Mouse (Mus musculus): ENCODE measurements around the gene Fbxl21. TPM values are rescaled to one million over a fixed set of nuclear protein-coding genes. Genes with fewer than 3 reads are reported as not detected.

Fbxl21 gene
- polyA plus RNA-seq, 1 experiment from 2014 or later, result 0.54 TPM

GRCm38 (mm10) chr13:56500132-56500531 lies 22.1 kb upstream of the Fbxl21 start:
- WGBS (ENCODE audit: insufficient replicate concordance), result 50% methylated on average over 3 of the region's 3 CpGs
- no peak overlapping the region for H3K4me2 ChIP-seq (ENCODE audit: low read depth, low read length)

GRCm38 (mm10) chr13:56500636-56501035 lies 21.6 kb upstream of the Fbxl21 start:
- ATAC-seq (ENCODE audit: low read depth), result no peak
- H3K9ac ChIP-seq (ENCODE audit: low read depth, low read length), result no peak overlapping the region
- H3K4me3 ChIP-seq (ENCODE audit: low read depth, low read length), result no peak overlapping the region
- WGBS (ENCODE audit: insufficient replicate concordance), result 68% methylated on average over 8 of the region's 8 CpGs
- H3K9me3 ChIP-seq (replicated peaks; ENCODE audit: control insufficient read depth, low read length), result no peaks in the 10 kb centered on the region
- no peaks in the 10 kb centered on the region for H3K4me1 ChIP-seq (ENCODE audit: control insufficient read depth, low read depth, low read length)
- no peaks in the 10 kb centered on the region for H3K36me3 ChIP-seq (ENCODE audit: control insufficient read depth, insufficient read depth)
- no peak overlapping the region for H3K4me2 ChIP-seq (ENCODE audit: low read depth, low read length)
- no peak overlapping the region for H3K27ac ChIP-seq (ENCODE audit: low read length)
- H3K27me3 ChIP-seq (ENCODE audit: control insufficient read depth, insufficient read depth, low read depth, low read length), result no peaks in the 10 kb centered on the region

More at GRCm38 (mm10) chr13:56500132-56500531, 22.1 kb upstream of the Fbxl21 start:
- Histone ChIP-seq H3K27me3 (ENCODE audit: control insufficient read depth, insufficient read depth, low read depth, low read length) (no peaks in the 10 kb centered on the region), H3K27ac (ENCODE audit: low read length) (no peak overlapping the region), H3K36me3 (ENCODE audit: control insufficient read depth, insufficient read depth) (no peaks in the 10 kb centered on the region), H3K9me3 (replicated peaks; ENCODE audit: control insufficient read depth, low read length) (no peaks in the 10 kb centered on the region), H3K4me1 (ENCODE audit: control insufficient read depth, low read depth, low read length) (no peaks in the 10 kb centered on the region), H3K9ac (ENCODE audit: low read depth, low read length) (no peak overlapping the region), H3K4me3 (ENCODE audit: low read depth, low read length) (no peak overlapping the region)
- no peak for ATAC-seq (ENCODE audit: low read depth)

- 23% methylated on average over 6 of the region's 6 CpGs for WGBS (ENCODE audit: insufficient replicate concordance)
- no peak for ATAC-seq (ENCODE audit: low read depth)
- Histone ChIP-seq H3K4me3 (ENCODE audit: low read depth, low read length) (no peak overlapping the region), H3K27me3 (ENCODE audit: control insufficient read depth, insufficient read depth, low read depth, low read length) (no peaks in the 10 kb centered on the region), H3K4me1 (ENCODE audit: control insufficient read depth, low read depth, low read length) (no peaks in the 10 kb centered on the region), H3K4me2 (ENCODE audit: low read depth, low read length) (no peak overlapping the region), H3K27ac (ENCODE audit: low read length) (no peak overlapping the region), H3K9me3 (replicated peaks; ENCODE audit: control insufficient read depth, low read length) (no peaks in the 10 kb centered on the region), H3K9ac (ENCODE audit: low read depth, low read length) (no peak overlapping the region), H3K36me3 (ENCODE audit: control insufficient read depth, insufficient read depth) (no peaks in the 10 kb centered on the region)
Measured at GRCm38 (mm10) chr13:56501866-56502420, 20.3 kb upstream of the Fbxl21 start.

GRCm38 (mm10) chr13:56506871-56507496 lies 15.3 kb upstream of the Fbxl21 start:
- Histone ChIP-seq H3K4me3 (ENCODE audit: low read depth, low read length) (no peak overlapping the region), H3K27ac (ENCODE audit: low read length) (no peak overlapping the region), H3K27me3 (ENCODE audit: control insufficient read depth, insufficient read depth, low read depth, low read length) (no peaks in the 10 kb centered on the region), H3K4me2 (ENCODE audit: low read depth, low read length) (no peak overlapping the region), H3K36me3 (ENCODE audit: control insufficient read depth, insufficient read depth) (no peaks in the 10 kb centered on the region), H3K9ac (ENCODE audit: low read depth, low read length) (no peak overlapping the region), H3K4me1 (ENCODE audit: control insufficient read depth, low read depth, low read length) (no peaks in the 10 kb centered on the region), H3K9me3 (replicated peaks; ENCODE audit: control insufficient read depth, low read length) (no peaks in the 10 kb centered on the region)
- 35% methylated on average over 6 of the region's 6 CpGs for WGBS (ENCODE audit: insufficient replicate concordance)
- no peak for ATAC-seq (ENCODE audit: low read depth)

- no peak for ATAC-seq (ENCODE audit: low read depth)
- H3K4me3 ChIP-seq (ENCODE audit: low read depth, low read length), result no peak overlapping the region
- no peak overlapping the region for H3K27ac ChIP-seq (ENCODE audit: low read length)
- no peaks in the 10 kb centered on the region for H3K27me3 ChIP-seq (ENCODE audit: control insufficient read depth, insufficient read depth, low read depth, low read length)
- H3K9ac ChIP-seq (ENCODE audit: low read depth, low read length), result no peak overlapping the region
- H3K4me1 ChIP-seq (ENCODE audit: control insufficient read depth, low read depth, low read length), result no peaks in the 10 kb centered on the region
- WGBS (ENCODE audit: insufficient replicate concordance), result 60% methylated on average over 2 of the region's 2 CpGs
- H3K9me3 ChIP-seq (replicated peaks; ENCODE audit: control insufficient read depth, low read length), result no peaks in the 10 kb centered on the region
- H3K4me2 ChIP-seq (ENCODE audit: low read depth, low read length), result no peak overlapping the region
- no peaks in the 10 kb centered on the region for H3K36me3 ChIP-seq (ENCODE audit: control insufficient read depth, insufficient read depth)
Measured at GRCm38 (mm10) chr13:56509796-56510195, 12.5 kb upstream of the Fbxl21 start.

DNA sequence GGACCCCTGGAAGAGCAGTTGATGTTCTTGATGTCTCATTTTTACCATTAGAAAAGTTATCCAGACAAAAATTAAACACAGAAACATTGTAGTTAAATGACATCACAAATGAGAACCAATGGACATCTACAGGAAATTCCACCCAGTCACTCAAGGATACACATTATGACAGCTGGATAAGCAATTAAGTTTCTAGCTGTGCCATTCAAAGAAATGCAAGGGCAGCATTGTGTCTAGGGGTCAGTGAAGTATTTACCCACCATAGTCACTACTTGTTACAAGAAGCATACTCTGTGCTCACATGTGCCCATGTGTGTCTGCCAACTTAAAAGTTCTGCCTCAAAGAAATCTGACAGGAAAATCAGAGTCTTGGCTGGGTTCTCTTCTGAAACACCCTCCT lies 8.7 kb upstream of the Fbxl21 start:
- Histone ChIP-seq H3K4me1 (ENCODE audit: control insufficient read depth, low read depth, low read length) (no peaks in the 10 kb centered on the region), H3K27ac (ENCODE audit: low read length) (no peak overlapping the region), H3K4me3 (ENCODE audit: low read depth, low read length) (no peak overlapping the region), H3K36me3 (ENCODE audit: control insufficient read depth, insufficient read depth) (no peaks in the 10 kb centered on the region), H3K4me2 (ENCODE audit: low read depth, low read length) (no peak overlapping the region), H3K27me3 (ENCODE audit: control insufficient read depth, insufficient read depth, low read depth, low read length) (no peaks in the 10 kb centered on the region), H3K9ac (ENCODE audit: low read depth, low read length) (no peak overlapping the region), H3K9me3 (replicated peaks; ENCODE audit: control insufficient read depth, low read length) (no peaks in the 10 kb centered on the region)
- ATAC-seq (ENCODE audit: low read depth), result no peak

DNA sequence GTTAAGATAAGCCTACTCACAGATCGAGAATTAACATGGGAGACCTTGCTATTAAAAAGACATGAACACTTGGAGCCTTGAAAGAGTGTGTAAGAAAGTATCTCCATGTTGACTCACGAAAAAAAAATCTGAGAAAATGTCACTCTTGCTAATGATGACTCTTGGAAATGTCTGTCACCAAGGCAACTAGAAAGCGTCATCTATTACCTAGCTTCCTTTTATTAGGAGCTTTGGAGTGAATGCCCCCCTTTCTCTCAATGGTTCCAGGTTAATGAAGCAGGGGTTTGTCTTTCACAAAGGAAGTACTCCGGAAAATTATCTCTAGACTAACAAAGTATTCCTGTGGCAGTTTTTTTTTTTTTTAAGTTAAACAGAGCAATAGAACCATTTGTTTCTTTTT lies 6.0 kb upstream of the Fbxl21 start:
- no peak for ATAC-seq (ENCODE audit: low read depth)
- no peak overlapping the region for H3K4me3 ChIP-seq (ENCODE audit: low read depth, low read length)
- H3K4me2 ChIP-seq (ENCODE audit: low read depth, low read length), result no peak overlapping the region
- no peaks in the 10 kb centered on the region for H3K27me3 ChIP-seq (ENCODE audit: control insufficient read depth, insufficient read depth, low read depth, low read length)
- no peak overlapping the region for H3K9ac ChIP-seq (ENCODE audit: low read depth, low read length)
- 48% methylated on average over 4 of the region's 4 CpGs for WGBS (ENCODE audit: insufficient replicate concordance)
- no peaks in the 10 kb centered on the region for H3K9me3 ChIP-seq (replicated peaks; ENCODE audit: control insufficient read depth, low read length)
- no peak overlapping the region for H3K27ac ChIP-seq (ENCODE audit: low read length)
- H3K36me3 ChIP-seq (ENCODE audit: control insufficient read depth, insufficient read depth), result no peaks in the 10 kb centered on the region
- H3K4me1 ChIP-seq (ENCODE audit: control insufficient read depth, low read depth, low read length), result no peaks in the 10 kb centered on the region

GRCm38 (mm10) chr13:56516816-56517215 lies 5.5 kb upstream of the Fbxl21 start:
- Histone ChIP-seq H3K27ac (ENCODE audit: low read length) (no peak overlapping the region), H3K9ac (ENCODE audit: low read depth, low read length) (no peak overlapping the region), H3K36me3 (ENCODE audit: control insufficient read depth, insufficient read depth) (no peaks in the 10 kb centered on the region), H3K4me2 (ENCODE audit: low read depth, low read length) (no peak overlapping the region), H3K27me3 (ENCODE audit: control insufficient read depth, insufficient read depth, low read depth, low read length) (no peaks in the 10 kb centered on the region), H3K4me1 (ENCODE audit: control insufficient read depth, low read depth, low read length) (no peaks in the 10 kb centered on the region), H3K4me3 (ENCODE audit: low read depth, low read length) (no peak overlapping the region), H3K9me3 (replicated peaks; ENCODE audit: control insufficient read depth, low read length) (no peaks in the 10 kb centered on the region)
- 44% methylated on average over 7 of the region's 7 CpGs for WGBS (ENCODE audit: insufficient replicate concordance)
- no peak for ATAC-seq (ENCODE audit: low read depth)

- Histone ChIP-seq H3K9ac (ENCODE audit: low read depth, low read length) (peak overlapping the region; percentile 50; the same call in 1 of the 2 replicates), H3K36me3 (ENCODE audit: control insufficient read depth, insufficient read depth) (no peaks in the 10 kb centered on the region), H3K4me2 (ENCODE audit: low read depth, low read length) (peak overlapping the region; percentile 87), H3K27ac (ENCODE audit: low read length) (no peak overlapping the region), H3K4me3 (ENCODE audit: low read depth, low read length) (peak overlapping the region; percentile 61), H3K27me3 (ENCODE audit: control insufficient read depth, insufficient read depth, low read depth, low read length) (no peaks in the 10 kb centered on the region), H3K4me1 (ENCODE audit: control insufficient read depth, low read depth, low read length) (no peaks in the 10 kb centered on the region; the same call in none of the 2 replicates), H3K9me3 (replicated peaks; ENCODE audit: control insufficient read depth, low read length) (no peaks in the 10 kb centered on the region)
- no peak for ATAC-seq (ENCODE audit: low read depth)
- WGBS (ENCODE audit: insufficient replicate concordance), result 7% methylated on average over 8 of the region's 8 CpGs
Measured at GRCm38 (mm10) chr13:56522821-56523167, 522 bp downstream of the Fbxl21 start.
